Mouse (Mus musculus) bone marrow macrophage, adult 2 months (primary cell): ENCODE results near the gene Pik3r1. TPM values are rescaled to one million over a fixed set of nuclear protein-coding genes. Genes with fewer than 3 reads are reported as not detected.

Experiments
- H3K27ac ChIP-seq: 2 replicates; pipeline ENCODE4 v1.5.1; 2012; ENCODE audit warnings: low read depth, low read length; ENCODE audit not compliant: insufficient read depth
- H3K4me1 ChIP-seq: 2 replicates; pipeline ENCODE4 v1.6.1; 2012; ENCODE audit warnings: low read length; ENCODE audit not compliant: control insufficient read depth, insufficient read depth
- H3K4me3 ChIP-seq: 2 replicates; pipeline ENCODE4 v1.5.1; 2012; ENCODE audit warnings: mild to moderate bottlenecking, low read length, moderate library complexity; ENCODE audit not compliant: insufficient read depth
- CTCF ChIP-seq: IDR thresholded peaks from 2 replicates; pipeline ENCODE4 v1.5.1; 2012; ENCODE audit warnings: low read depth, mild to moderate bottlenecking, low read length, moderate library complexity
- POLR2A ChIP-seq: IDR thresholded peaks from 2 replicates; pipeline ENCODE4 v1.6.1; 2012; ENCODE audit warnings: mild to moderate bottlenecking, low read depth, low read length, borderline replicate concordance
- polyA plus RNA-seq: library from polyadenylated mRNA; stranded (reverse); fragments of >200 nt; gene quantifications from 2 replicates; pipeline ENCODE4 v1.2.4, GENCODE M21; 2012; ENCODE audit not compliant: missing spikeins, insufficient read depth, insufficient read length

Pik3r1 gene
- polyA plus RNA-seq, 1 experiment, result 52.5 TPM

DNA sequence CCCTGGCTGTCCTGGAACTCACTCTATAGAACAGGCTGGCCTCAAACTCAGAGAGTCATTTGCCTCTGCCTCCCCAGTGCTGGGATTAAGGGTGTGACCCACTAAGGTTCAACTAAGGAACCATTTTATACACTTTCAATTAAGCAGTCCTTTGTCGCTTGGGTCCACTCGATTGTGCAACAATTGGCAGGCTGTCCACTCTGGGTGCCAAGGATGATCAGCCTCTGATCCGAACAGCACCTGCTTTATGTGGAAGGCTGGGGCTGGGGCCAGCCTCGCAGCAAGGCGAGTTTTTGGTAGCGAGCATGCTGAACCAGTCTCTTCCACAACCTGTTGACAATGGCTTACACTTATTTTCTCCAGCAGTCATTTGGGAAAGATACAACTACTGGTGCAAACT is 29.2 kb downstream of the Pik3r1 start:
- TF ChIP-seq CTCF (no peak), POLR2A (no peak)

DNA sequence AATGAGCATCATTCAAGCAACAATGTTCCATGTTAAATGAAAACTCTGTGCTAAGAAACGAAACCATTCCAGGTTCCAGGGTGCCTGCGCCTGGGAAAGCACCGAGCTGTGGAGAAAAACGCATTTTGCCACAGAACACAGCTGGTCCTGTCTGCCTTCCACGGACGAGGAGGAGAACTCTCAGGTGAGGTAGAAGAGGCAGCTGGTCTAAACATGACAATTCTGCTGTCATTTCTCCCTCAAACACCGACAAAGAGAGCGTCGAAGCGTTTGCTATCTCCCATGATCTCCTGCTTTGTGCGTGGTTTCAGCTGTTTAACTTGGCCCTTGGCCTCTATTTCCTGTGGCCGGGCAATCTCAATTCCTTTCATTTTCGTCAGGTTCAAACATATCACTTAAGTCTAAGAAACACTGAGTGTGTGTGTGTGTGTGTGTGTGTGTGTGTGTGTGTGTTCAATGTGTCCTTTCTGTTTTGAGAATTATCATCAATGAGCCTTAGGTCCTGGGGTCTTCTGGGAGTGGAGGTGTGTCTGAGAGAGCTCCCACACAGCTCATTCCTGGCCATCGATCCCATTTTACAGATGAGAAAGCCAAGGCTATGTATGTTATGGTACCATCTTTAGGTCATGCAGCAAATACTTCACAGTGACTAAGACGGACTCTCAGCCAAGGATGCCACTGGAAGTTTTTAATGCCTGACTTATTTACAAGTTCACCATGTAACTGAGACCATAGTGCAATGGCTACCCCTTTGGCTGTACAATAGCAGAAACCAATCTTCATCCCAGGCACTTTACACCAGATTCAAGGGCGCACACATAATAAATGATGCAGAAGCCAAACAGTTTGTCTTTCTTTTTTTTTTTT is 31.3 kb downstream of the Pik3r1 start:
- TF ChIP-seq POLR2A (no peak), CTCF (no peak)
- peak overlapping the region; percentile 44 for H3K27ac ChIP-seq

More for the DNA sequence above, 29.2 kb downstream of the Pik3r1 start:
- H3K27ac ChIP-seq, result no peak overlapping the region
- H3K4me1 ChIP-seq, result peaks cover 59% of the 10 kb centered on the region
- H3K4me3 ChIP-seq, result no peak overlapping the region

DNA sequence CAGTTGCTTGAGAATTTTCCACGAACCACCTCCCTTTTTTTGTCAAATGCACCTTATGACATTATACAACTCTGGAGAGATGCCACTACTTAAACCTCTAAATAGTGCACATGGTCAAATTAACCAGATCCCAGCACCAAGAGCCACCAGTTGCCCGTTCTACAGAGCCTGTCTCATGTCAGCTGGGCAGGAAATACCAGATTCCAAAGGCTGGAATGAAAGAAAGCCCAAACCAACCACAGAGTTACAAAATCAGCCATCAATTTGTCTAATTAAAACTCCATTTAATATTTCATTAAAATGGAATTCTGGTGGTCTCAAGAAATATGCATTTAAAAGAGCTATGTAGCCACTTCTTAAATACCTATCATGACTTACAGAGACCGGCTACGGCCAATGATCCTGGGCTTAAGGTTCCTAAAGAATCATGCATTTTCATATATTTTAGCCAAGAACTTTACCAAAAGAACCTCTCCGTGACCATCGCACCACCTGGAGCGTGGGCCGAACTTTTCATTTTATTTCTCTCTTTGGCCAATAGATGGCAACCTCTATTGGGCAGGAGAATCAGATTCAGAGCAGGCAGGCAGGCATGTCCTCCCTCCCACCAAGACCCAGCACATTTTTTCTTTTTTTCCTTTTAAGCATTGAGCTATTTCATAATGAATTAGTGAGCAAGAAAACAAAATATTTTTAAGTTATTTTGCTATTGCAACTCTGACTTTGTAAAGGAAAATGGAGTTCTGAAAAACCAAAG is 32.5 kb downstream of the Pik3r1 start:
- TF ChIP-seq CTCF, result peak; percentile 76
- no peak for TF ChIP-seq POLR2A
- no peak overlapping the region for H3K4me3 ChIP-seq
- no peak overlapping the region; the same call in 1 of the 2 replicates for H3K27ac ChIP-seq
- H3K4me1 ChIP-seq, result peaks cover 51% of the 10 kb centered on the region

More for the DNA sequence above, 31.3 kb downstream of the Pik3r1 start:
- Histone ChIP-seq H3K4me3 (peak overlapping the region; percentile 31), H3K4me1 (peaks cover 52% of the 10 kb centered on the region)

DNA sequence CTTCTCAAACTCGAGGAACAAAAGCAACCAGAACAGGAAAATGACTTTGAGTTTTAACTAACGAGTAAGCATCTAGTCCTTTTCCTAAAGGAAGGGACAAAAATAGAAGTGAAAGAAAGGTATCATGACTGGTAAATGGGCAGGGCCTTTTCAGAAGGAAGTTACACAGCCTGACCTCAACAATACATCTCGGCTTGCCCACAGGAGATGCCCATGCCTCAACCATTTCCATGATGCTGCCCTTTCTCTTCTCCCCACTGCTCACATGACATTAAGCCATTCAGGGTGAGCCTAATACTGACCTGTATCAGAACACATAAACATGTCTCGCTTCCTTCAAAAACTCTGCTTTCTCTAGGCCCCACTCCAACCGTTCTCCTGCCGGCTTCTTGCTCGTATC is 33.8 kb downstream of the Pik3r1 start:
- TF ChIP-seq POLR2A, result no peak
- H3K27ac ChIP-seq, result no peak overlapping the region
- peaks cover 40% of the 10 kb centered on the region for H3K4me1 ChIP-seq
- H3K4me3 ChIP-seq, result no peak overlapping the region

DNA sequence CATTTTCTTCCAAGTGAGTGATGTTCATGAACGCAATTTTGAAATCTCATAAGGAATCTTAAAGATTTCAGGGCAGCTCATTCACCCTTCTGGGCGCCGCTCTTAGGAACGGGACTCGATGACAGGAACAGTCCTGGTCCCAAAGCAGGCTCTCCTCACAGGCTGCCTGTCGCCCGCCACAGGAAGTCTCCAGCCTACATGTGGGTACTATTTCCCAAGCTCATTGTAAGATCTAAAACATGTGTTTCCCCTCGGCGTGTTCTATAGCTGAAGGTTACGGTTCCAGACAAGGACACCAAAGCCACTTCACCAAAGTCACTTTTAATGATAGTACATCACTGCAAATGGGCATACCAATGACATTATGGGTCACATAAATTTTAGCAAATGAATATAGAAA is 35.3 kb downstream of the Pik3r1 start:
- Histone ChIP-seq H3K4me1 (peaks cover 33% of the 10 kb centered on the region), H3K27ac (no peak overlapping the region), H3K4me3 (no peak overlapping the region)
- no peak for TF ChIP-seq CTCF
- TF ChIP-seq POLR2A, result no peak

DNA sequence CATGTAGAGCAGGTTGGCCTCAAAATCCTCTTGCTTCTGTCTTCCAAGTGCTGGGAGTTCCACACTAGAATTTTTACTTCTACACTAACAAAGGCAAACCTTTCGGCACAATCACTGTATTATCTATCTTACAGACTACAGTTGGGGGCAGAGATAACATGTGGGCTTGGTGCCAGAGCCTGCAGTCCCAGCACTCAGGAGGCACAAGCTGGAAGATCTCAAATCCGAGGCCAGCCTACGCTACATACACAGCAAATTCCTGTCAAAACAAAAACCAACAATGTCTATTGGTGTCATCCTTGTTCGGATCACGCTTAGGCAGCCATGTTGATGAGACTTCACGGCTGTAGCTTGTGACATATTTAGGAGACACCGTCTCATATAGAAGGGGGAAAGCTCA is 36.2 kb downstream of the Pik3r1 start:
- no peak overlapping the region for H3K27ac ChIP-seq
- H3K4me3 ChIP-seq, result no peak overlapping the region
- H3K4me1 ChIP-seq, result peaks cover 26% of the 10 kb centered on the region
- TF ChIP-seq CTCF, result no peak
- no peak for TF ChIP-seq POLR2A

DNA sequence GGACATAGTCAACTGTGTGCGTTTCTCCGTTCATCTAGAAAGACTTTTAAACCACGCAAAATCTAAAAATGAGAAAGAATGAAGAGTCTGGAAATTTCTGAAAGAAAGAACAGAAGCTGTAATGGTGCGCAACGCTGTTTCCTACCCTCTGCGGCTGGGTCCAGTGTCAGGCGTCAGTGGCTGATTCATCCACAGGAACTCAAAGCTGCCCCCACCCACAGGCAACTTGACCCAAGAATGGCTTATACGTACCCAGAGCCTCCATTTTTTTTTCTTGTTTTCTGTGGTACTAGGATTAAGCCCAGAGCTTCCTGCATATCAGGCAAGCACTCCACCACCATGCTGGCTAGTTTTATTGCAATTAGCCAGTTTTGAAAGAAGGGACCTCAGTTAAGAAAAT is 37.7 kb downstream of the Pik3r1 start:
- no peak overlapping the region for H3K27ac ChIP-seq
- TF ChIP-seq POLR2A (no peak), CTCF (no peak)
- no peak overlapping the region for H3K4me3 ChIP-seq
- H3K4me1 ChIP-seq, result peaks cover 16% of the 10 kb centered on the region

DNA sequence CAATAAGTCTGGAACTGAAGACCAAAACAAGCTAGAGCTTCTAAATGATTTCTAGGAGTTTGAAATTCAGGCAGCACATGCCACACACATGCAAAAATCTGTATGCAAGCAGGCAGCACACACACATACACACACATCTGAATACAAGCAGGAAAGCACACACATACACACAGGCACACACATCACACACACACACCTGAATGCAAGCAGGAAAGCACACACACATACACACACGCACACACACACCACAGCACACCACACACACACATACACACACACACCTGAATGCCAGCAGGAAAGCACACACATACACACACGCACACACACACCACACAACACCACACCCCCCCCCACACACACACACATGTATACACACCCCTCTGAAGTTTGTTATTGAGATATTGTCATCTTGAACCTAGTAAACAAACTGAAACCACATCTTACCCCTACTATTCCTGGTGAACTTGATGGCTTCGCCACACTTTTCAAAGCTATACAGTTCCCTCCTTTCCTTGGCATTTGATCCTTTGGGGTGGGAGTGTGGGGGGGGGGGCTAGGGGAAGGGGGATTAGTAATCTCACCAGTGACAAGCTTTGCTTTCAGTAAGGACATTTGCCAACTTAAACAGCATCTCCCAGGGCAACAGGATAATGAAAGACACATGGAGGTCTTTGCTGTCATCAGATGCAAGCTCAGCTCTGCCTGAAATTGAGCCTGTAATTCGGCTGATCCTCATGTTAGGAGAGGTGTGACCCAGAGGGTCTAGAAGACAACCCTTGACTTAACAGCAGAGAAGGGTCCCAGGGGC is 38.6 kb downstream of the Pik3r1 start:
- peaks cover 14% of the 10 kb centered on the region for H3K4me1 ChIP-seq
- H3K27ac ChIP-seq, result no peak overlapping the region
- TF ChIP-seq CTCF, result no peak
- no peak for TF ChIP-seq POLR2A
- H3K4me3 ChIP-seq, result no peak overlapping the region

DNA sequence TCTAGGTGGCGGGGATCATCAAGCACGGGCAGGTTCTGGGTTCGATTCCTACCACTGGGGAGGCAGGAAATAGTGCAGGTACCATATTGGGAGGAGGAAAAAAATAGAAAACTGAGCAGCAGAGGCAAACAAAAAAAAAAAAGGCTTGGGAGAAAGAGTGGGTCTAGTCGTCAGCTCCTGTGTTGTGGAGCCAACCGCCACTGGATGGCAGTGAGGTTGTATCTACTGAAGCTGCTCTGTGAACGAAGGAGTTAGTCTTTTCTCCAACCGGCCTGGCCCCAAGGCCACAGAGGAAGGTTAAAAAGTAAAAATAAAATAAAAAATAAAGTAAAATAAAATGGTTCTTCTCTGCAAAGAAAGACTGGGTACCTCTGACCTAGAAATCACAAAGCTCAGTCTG is 39.2 kb downstream of the Pik3r1 start:
- no peak for TF ChIP-seq CTCF
- TF ChIP-seq POLR2A, result no peak
- H3K4me1 ChIP-seq, result peaks cover 11% of the 10 kb centered on the region
- no peak overlapping the region for H3K27ac ChIP-seq
- H3K4me3 ChIP-seq, result no peak overlapping the region
